Mouse (Mus musculus): ENCODE results near the gene Nfe2l2. TPM values are rescaled to one million over a fixed set of nuclear protein-coding genes. Genes with fewer than 3 reads are reported as not detected.
"Not testable (repeated sequence)": the region's sequence is repeated elsewhere in the genome, so short reads cannot be mapped to it uniquely, and the experiment has no call there.

Gene Nfe2l2
- total RNA-seq, 1 experiment from 2014 or later, result 103 TPM

DNA sequence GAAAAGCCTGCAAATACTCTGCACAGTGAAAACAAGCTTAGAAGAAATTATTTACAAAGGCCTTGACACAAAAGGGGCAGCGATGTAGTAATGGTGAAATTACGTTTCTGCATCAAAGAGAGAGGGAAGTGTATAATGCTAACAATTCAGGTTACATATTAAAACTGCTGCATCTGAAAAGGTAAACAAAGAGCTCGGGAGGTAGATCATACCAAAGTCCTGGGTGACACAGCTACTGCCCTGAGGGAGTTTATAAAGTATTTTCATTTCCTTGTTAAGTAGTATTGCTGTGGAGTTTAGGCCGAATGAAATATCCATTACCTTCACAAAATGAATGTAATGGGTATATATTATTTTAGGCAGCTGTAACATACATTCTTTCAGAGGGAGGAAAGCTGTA, 10.3 kb upstream of the Nfe2l2 start:
- no peak for DNase-seq

DNA sequence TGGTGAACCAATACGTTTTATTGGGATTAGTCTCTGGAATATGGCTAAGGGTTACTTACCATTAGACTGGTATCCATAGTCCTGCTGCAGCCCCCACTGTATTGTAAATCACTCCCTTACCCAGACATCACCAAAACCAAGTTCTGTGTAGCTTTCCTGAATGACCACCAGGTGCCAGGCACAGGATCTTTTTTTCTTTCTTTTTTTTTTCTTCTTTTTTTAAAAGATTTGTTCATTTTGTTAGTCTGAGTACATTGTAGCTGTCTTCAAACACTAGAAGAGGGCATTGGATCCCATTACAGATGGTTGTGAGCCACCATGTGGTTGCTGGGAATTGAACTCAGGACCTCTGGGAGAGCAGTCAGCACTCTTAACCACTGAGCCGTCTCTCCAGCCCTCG, 8.6 kb upstream of the Nfe2l2 start:
- no peak for DNase-seq

DNA sequence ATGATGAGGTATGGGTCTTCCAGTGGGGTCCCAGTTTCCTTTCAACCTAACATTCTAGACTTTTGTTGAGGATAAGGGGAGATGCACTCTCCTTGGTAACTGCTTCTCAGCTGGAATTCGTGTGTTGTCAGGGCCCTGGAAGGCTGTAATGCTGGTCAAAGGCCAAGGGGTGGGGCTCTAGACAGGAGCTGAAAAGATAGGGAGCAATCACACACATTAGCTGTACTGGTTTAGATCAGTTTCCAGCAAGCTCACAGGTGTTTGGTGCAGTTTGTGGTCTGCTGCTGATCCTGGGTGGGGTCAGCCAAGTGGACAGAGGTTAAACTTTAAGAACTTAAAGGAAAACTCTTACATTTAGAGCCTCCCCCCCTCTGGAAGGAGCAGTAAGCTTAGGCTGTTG, 3.0 kb upstream of the Nfe2l2 start:
- DNase-seq, result no peak

DNA sequence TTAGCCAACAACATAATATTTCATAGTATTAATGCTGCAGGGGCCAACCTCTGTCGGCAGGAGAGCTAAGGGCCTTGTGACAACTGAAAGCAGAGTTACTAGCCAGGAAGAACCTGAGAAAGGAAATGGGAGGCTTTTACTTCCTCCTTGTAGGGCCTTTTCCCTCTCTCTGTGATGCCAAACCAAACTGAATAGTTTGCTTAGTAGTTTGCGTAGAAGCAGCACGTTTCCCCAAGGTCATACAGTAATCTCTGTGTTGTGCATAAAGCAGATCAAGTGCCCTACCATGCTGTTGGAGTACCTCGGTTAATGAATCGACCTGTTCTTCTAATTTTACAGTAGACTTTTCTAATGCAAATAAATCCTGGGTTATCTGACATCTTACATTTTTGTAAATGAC, 2.0 kb upstream of the Nfe2l2 start:
- no peak for DNase-seq

DNA sequence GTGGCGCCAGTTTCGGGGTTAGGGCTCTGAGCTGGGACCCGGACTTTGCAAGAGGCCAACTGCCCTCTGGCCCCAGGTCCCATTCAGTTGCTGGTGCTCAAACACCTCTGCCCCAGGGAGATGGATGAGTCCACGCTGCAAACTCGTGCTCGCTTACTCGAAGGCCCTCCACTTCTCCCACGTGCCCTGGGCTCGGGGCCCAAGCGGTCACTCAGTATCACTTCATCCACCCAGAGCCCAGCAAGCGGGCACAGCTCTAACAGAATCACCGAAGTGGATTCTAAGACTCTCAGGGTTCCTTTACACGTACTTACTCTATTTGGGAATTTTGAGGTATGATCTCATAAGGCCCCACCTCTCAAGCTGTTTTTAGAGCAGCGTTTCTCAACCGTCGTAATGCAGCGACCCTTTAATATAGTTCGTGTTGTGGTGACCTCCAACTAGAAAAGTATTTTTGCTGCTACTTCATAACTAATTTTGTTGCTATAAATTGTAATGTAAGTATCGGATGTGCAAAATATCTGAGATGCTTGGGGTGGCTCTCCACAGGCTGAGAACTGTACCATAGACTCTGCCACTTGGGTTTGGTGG, 816 bp upstream of the Nfe2l2 start:
- DNase-seq, result peak; percentile 77

DNA sequence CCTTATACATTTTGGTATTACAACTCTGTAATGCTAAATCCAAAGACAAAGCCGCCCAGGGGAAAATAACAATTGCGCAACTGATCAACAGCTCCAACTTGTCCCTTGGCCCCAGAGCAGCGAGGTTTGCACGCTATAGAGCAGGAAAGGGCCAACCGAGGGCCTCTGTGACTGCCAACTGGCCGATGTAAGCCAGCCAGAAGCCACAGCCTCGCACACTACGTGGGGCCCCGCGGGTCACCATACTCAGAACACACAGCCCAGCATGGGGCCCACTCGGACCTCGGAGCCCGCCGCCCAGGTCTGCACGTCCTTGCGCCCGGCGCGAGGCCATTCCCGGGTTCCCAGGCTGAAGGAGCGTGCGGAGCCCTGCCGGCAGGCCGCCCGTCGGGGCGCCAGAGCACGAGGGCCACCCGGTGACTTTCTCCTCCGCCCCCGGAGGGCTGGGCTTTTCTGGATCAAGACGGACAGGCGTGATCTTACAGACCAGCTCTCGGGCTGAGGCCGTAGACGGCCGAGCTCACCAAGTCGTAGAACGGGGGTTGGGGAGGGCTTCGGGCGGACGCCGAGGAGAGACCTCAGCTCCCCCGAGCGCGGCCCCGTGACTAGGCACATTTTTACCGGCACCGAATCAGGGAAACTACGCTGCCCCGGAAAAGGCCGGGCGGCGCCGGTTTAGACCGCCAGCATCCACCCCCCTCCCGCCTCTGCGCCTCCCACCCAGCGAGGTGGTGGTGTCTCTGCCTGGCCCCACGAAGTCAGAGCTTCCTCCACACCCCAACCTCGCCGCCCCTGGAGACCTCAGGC, 863 bp downstream of the Nfe2l2 start:
- DNase-seq, result peak; percentile 95

DNA sequence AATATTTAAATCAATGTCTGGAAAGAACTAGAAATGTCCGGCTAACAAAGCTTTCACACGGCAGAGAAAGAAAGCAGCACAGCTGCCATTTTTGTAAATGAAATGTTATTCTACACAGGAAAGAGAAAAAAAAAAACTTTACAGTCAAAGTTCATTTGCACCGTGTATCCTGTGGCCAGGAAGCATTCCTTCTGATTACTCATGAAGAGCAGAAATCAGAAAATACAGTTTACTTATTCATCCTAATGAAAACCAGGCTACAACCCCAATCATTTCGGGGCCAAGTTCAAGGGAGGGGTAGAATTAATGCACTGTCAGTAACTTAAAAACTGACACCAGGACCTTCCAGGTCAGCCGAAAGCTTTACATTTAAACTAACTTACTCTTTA, 1.9 kb downstream of the Nfe2l2 start:
- DNase-seq, result no peak

DNA sequence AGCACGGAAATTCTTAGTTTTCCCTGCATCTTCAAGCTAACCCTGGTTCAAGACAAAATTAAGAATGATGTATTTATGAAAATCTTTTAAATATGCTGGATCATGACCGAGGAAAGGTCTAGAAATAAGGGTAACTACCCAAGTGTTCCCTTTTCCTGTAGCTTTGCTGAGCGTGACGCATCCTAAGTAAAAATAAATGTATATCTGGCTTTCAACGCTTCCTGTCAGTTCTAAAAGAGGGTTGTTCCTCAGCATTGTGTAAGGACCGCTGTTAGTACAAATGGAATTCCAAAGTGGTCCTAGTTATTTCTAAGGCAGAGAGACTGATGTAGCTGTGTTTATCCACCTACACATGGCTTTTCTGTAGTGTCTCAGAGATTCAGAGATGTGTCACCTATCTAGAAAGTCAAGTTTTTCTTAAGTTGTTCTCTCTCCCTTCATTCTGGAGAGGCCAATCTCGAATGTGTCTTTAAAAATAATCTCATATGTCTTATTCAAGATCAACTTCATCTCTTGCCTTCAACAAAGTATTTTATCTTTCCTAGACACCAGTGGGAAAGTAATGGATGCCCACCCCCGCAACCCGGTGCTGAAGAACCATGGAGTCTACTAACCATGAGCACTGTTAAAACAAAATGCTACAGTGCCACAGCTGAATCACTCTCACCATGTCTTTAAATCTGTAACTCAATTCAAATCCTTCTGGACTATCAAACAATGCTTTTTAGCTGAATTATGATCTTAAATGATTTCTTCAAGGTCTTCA, 2.4 kb downstream of the Nfe2l2 start:
- no peak for DNase-seq

DNA sequence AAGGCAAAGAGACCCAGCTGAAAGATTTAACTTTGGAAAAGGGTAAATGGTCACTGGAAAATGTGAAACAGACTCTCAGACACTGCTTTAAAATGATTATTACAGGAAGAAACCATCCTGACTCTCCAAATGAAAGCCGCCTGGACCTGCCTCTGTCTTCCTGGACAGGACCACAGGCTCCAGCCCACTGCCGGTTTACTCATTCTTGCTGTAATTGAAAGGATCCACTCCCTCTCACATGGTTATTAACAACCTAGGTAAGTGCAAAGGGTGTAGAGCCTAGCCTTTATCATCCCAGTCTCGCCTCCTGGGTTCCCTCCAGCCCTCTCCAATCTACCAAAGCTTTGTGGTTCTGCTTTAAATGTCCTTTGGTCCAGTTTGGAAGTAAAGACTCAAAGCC, 3.2 kb downstream of the Nfe2l2 start:
- no peak for DNase-seq

DNA sequence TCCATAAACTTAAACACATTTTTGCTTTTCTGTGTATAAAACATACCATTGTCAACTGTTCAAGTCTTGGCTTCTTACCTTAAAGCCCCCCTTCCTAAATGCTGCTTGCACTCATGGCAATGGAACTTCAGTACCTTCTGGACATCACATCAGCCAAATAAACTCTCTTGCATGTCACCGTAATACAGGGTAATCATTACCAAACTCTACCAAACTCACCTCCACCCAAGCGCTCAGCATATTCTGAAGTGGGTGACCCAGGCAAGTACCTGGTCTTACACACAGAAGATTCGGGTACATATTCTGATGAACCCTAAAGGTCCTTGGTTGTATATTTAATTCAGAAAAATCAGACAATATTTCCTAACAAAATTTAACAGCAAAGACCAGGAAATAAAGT, 3.9 kb downstream of the Nfe2l2 start:
- DNase-seq, result no peak

DNA sequence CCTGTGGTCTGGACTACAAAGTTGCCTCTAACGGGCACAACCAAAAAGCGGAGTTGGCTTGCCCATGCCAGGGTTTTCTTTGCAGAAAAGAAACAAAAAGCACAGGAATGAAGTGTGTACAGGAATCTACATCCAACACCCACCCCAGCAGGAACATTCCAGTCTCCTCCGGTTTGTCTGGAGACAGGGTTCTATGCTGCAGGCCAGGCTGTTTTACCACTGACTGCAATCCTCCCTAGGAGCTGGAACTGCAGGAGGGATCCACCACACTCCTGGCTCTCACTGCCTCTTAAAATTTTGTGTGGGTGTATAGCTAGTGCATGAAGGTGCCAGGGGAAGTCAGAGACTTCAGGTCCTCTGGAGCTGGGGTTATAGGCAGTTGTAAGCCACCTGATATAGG, 5.6 kb downstream of the Nfe2l2 start:
- DNase-seq, result no peak

DNA sequence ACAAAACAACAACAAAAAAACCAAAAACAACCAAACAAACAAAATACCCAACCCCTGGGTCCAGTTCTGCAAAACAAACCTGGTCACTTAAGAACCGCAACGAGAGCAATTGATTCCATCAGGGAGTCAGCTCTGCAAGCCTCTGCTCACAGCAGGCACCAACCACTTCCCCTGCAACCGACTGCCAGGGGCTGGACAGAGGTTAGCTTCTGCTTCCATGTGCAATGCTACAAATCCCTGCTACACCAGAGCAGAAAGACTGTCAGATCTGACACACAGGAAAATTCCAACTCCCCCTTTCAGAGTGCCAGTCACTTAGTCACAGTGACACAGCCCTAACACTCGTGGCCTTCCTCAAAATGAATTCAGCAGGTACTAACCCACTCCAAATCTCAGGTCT, 6.4 kb downstream of the Nfe2l2 start:
- no peak for DNase-seq

DNA sequence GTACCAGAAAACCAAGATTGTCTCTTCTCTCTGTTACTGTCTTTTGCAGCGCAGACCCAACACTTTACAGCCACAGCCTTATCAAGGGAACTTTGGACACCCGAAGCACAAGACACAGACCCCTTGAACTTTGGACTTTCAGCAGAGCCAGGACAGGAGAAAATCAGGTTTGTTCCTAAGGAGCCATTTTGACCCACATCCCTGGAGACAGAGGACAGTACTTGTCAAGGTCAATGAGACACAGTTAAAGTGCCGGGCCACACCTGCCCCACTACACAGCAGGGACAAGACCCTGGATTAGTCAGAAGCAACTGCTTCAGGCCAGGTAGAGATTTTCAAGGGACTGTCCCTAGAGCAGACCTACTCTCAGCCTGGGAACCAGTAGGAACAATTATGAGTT, 7.2 kb downstream of the Nfe2l2 start:
- no peak for DNase-seq

DNA sequence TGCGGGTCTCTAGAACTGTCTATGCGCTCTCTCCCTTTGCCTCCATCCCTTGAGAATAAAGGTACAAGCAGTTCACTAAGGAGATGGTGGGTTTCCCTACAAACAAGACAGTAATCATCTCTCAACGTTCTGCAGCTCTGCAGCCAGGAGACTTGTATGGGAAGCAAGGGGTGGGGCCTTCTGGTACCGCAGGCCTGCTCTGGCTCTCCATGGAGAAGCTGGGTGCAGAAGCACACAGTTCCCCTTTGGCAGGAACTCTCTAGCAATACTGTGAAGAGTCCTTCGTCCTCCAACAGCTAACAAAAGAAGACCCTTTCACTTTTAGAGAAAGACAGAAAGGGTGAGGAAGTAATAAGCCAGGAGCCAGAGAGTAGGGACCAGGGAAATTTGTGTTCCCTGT, 8.1 kb downstream of the Nfe2l2 start:
- DNase-seq, result peak; percentile 53

DNA sequence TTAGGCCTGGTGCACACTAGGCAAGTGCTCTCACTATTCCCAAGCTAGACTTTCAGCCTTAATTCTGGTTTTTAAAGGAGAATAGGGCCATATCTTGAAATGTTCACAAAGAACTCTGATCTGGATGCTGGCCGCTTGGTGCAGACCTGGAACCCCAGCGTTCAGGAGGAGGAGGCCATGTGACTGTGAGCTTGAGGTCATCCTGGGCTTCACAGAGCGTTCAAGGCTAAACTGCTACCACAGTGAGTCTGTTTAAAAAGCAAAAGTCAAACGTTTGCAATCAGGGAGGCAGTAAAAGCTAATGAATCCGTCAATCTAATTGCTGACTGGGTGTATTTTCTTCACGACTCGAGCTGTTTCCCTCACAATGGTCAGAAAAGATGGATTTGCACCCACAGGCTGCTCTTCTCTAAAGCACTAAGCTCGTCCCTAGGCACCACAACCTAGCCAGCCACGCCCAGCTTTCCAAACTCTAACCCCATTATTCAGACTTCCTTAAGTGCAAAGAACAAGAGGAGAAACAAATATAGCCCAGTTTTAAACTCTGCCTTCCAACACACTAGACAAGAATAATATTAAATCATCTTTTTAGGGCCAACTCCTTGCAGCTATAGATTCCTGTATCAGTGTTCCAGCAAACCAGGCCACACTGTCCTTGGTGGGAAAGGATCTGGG, 8.6 kb downstream of the Nfe2l2 start:
- DNase-seq, result no peak

DNA sequence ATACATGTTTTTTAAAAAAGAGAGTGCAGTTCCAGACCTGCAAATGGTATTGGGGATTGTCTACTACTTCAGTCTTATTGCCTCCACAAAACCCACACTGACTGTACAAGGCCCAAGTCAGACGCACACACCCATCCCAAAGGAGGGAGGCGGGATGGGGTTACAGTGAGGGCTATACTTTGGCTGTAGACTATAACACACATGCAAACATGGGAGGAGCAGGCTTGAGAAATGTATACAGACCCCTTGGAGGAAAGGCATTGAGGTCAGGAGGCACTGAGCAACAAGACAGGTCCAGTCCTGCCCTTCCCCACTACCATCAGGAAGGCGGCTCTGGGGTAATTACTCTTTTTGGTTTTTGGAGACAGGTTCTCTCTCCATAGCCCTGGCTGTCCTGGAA, 9.5 kb downstream of the Nfe2l2 start:
- not testable (repeated sequence) for DNase-seq

DNA sequence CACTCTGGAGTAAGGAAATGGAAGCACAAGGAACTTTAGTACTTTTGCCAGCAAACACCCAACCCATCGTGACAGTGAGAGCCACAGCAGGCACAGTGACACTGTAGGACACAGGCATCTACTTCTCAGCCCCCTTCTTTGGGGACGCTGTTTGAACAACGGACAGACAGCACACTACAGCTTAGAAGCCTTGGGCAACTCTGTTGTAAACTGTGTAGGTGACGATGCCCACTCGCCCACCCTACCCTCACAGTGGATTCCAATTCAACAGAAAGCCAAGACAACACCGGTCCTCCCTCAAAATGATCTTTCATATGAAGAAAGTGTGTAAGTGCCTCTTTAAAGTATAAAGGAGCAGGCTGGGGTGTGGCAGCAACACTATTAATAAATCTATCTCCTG, 12.1 kb downstream of the Nfe2l2 start:
- DNase-seq, result no peak

DNA sequence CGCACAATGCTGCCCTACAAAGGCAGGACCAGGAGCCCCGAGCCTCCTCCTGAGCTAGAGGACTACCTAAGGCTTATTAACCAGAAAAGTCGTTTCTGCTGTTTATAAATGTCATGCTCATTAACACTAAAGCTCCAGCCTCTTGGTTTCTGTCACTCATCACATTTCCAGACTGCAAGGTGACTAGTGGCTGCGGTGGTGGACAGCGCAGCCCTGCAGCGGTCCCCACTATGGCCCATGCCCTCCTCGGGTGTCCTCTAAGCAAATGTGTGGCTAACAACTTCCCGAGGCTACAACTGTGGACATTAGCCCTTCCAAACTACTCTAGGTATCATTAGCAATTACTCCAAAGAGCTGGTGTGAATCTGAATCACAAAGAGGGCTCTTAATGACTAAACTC, 13.1 kb downstream of the Nfe2l2 start:
- no peak for DNase-seq

DNA sequence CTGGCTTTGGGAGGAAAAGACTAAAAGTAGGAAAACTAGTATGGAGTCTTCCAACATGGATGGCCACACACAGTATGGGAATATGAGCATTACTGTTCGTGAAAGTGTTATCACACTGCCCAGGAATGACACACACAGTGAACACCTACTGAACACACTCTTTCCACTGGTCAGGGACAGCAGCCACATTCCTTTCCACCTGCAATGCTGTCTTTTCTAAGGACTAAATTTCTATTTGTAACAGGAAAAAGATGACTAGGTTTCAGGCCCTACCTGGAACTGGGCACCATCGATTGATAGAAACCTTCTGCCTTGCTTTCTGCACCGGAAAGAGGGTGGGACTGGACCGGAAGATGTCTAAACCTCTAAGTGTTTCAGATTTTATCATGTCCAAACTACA, 13.8 kb downstream of the Nfe2l2 start:
- DNase-seq, result no peak

DNA sequence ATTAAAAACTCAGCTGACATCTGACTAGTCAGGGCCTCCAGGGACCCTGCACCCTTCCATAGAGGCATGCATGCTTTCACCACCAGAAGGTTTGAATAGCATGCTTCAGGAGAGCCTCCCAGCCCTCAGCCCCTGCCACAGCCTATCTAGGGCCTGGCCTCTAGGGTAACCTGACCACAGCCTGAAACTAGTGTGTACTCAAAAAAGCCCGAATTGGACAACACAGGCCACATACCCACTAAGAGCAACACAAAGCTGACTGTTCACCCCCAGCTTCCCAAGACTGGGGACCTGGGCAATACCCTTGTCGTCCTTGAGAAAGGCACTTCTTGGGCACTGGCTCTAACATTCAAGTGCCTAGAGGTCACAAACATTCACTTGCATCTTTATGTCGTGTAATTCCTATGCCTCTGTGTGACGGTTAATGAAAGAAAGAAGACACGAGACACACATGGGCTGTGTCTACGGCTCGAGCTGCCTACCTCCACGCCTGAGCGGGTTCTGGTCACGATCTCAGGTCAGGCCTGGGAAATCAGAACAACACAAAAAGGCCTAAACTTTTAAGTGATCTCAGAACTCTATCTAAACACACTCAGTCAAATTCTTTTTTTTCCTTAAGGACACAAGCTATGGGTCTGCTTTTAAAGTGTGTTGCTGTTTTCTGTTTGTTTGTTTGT, 14.8 kb downstream of the Nfe2l2 start:
- DNase-seq, result no peak

DNA sequence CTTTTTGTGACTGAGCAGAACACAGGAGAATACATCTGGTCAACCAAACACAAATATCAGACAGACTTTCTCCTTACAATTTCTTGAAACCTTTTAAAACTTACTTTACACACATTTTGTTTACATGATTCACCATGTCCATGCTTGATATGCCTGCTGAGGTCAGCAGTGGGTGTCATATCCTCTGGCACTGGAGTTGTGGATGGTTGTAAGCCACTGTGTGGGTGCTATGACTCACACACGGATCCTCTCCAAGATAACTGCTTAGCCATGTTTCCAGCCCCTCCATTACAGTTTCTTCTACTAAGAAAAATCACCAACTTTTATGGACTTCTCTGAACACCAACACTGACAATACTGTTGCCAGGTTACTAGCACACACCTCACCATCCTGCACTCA, 15.5 kb downstream of the Nfe2l2 start:
- no peak for DNase-seq

DNA sequence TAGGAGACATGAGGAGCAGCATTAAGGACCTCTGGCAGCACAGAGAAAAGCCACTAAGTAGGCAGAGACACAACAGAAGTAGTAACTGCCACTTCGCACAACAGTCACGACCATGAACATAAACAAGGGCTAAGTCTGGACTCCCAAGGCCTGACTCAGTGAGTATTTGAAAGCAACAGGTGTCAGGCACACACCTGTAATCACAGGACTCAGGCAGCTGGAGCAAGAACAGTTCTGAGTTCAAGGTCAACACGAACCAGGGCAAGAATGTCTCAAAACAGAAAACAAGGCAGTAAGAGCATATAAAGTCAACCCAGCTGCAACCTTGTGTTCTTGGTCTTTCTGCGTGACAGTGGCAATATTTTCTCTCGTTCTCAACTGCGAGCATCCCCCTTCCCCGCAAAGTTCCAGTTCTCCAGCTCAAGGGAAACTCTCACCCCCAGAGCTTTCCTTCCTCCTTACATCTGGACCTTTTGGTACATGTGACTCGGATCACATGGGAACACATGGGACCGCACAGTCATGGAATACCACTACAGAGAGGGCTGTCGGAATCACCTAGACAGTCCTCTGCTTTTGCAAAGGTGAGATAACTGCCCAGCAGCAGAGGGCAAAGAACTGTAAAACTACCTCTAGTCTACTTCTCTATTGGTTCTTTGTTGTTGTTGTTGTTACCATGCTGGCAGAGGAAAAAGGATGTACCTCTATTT, 17.2 kb downstream of the Nfe2l2 start:
- DNase-seq, result no peak
